Mouse (Mus musculus): ENCODE measurements around the gene Rhox3h. TPM values are rescaled to one million over a fixed set of nuclear protein-coding genes. Genes with fewer than 3 reads are reported as not detected.

The Rhox3h gene
- not detected in 2 replicates for polyA plus RNA-seq (2012; rRNA removed)

GRCm38 (mm10) chrX:37668664-37669063 is at the start of gene Rhox3h:
Gene Rhox3h, minus strand, starts transcription at chrX:37668764.

GRCm38 (mm10) chrX:37673177-37673576 is 4.6 kb upstream of the Rhox3h start, which contains the start of gene Rhox2h:
Gene Rhox2h, minus strand, starts transcription at chrX:37673277.

GRCm38 (mm10) chrX:37651227-37651626 is 17.3 kb downstream of the Rhox3h start, which contains the start of gene Rhox4g:
Gene Rhox4g, minus strand, starts transcription at chrX:37651327.

GRCm38 (mm10) chrX:37643370-37643769 is 25.2 kb downstream of the Rhox3h start, which contains the start of gene Rhox2g:
Gene Rhox2g, minus strand, starts transcription at chrX:37643470.

GRCm38 (mm10) chrX:37628512-37628911 is 40.1 kb downstream of the Rhox3h start, which contains the start of gene Rhox3g:
Gene Rhox3g, minus strand, starts transcription at chrX:37628612.

Other genes with a start within 250 kb of the Rhox3h start
- gene Rhox4b, start 236.3 kb downstream of the Rhox3h start, polyA plus RNA-seq (2012; rRNA removed) = not detected in 2 replicates
- not detected in 2 replicates for gene Rhox2c, start 215.1 kb downstream of the Rhox3h start, polyA plus RNA-seq (2012; rRNA removed)
- gene Rhox3c, start 210.2 kb downstream of the Rhox3h start, polyA plus RNA-seq (2012; rRNA removed) = not detected in 2 replicates
- gene Rhox4c, start 188.4 kb downstream of the Rhox3h start, polyA plus RNA-seq (2012; rRNA removed) = not detected in 2 replicates
- not detected in 2 replicates for gene Rhox2d, start 175.3 kb downstream of the Rhox3h start, polyA plus RNA-seq (2012; rRNA removed)
- gene Rhox4d, start 154.4 kb downstream of the Rhox3h start, polyA plus RNA-seq (2012; rRNA removed) = not detected in 2 replicates
- not detected in 2 replicates for gene Rhox2e, start 138.3 kb downstream of the Rhox3h start, polyA plus RNA-seq (2012; rRNA removed)
- gene Rhox3e, start 126.7 kb downstream of the Rhox3h start, polyA plus RNA-seq (2012; rRNA removed) = not detected in 2 replicates
- not detected in 2 replicates for gene Rhox4e, start 111.4 kb downstream of the Rhox3h start, polyA plus RNA-seq (2012; rRNA removed)
- gene Rhox2f, start 97.4 kb downstream of the Rhox3h start, polyA plus RNA-seq (2012; rRNA removed) = not detected in 2 replicates
- not detected in 2 replicates for gene Rhox3f, start 87.8 kb downstream of the Rhox3h start, polyA plus RNA-seq (2012; rRNA removed)
- gene Rhox4f, start 61.1 kb downstream of the Rhox3h start, polyA plus RNA-seq (2012; rRNA removed) = not detected in 2 replicates
- gene Rhox3g, start 40.2 kb downstream of the Rhox3h start, polyA plus RNA-seq (2012; rRNA removed) = not detected in 2 replicates
- gene Rhox2g, start 25.3 kb downstream of the Rhox3h start, polyA plus RNA-seq (2012; rRNA removed) = not detected in 2 replicates
- gene Rhox4g, start 17.4 kb downstream of the Rhox3h start, polyA plus RNA-seq (2012; rRNA removed) = not detected in 2 replicates
- not detected in 2 replicates for gene Rhox2h, start 4.5 kb upstream of the Rhox3h start, polyA plus RNA-seq (2012; rRNA removed)
- gene Rhox5, start 136.1 kb upstream of the Rhox3h start, polyA plus RNA-seq (2012; rRNA removed) = 0.70 and 1.0 TPM in 2 replicates
- 0.03 TPM in 1 of 2 replicates, not detected in the other for gene Rhox6, start 158.1 kb upstream of the Rhox3h start, polyA plus RNA-seq (2012; rRNA removed)
- gene Rhox7a, start 162.9 kb upstream of the Rhox3h start, polyA plus RNA-seq (2012; rRNA removed) = not detected in 2 replicates
- not detected in 2 replicates for gene Rhox8, start 210.2 kb upstream of the Rhox3h start, polyA plus RNA-seq (2012; rRNA removed)
- not detected in 2 replicates for gene Rhox7b, start 228.5 kb upstream of the Rhox3h start, polyA plus RNA-seq (2012; rRNA removed)
- gene Rhox9, start 233.0 kb upstream of the Rhox3h start, polyA plus RNA-seq (2012; rRNA removed) = not detected in 2 replicates